Mouse (Mus musculus): ENCODE measurements around the gene Usp12.

- no peak for TF ChIP-seq POLR2A (IDR thresholded peaks at IDR 0.05; ENCODE audit: control insufficient read depth in 1 of 2, insufficient read depth in 1 of 2, low read depth in 1 of 2, low read length in 2 of 2, poor library complexity in 1 of 2)
- no peak for TF ChIP-seq CTCF (IDR thresholded peaks at IDR 0.05 in 2 of 3, conservative IDR thresholded peaks at IDR 0.05 in 1 of 3; ENCODE audit: control insufficient read depth in 1 of 3, insufficient read depth in 1 of 3, low read depth in 2 of 3, low read length in 3 of 3, poor library complexity in 1 of 3, severe bottlenecking in 1 of 3)
- no peak for TF ChIP-seq SMC3 (IDR thresholded peaks at IDR 0.05; ENCODE audit: low read depth, low read length)
- no peak for TF ChIP-seq TAL1 (IDR thresholded peaks at IDR 0.05; ENCODE audit: low read length)
- TF ChIP-seq MXI1 (IDR thresholded peaks at IDR 0.05; ENCODE audit: low read depth, low read length) = no peak
- TF ChIP-seq CHD2 (IDR thresholded peaks at IDR 0.05; ENCODE audit: low read length) = no peak
- no peak for TF ChIP-seq POLR2AphosphoS2 (IDR thresholded peaks at IDR 0.05; ENCODE audit: low read length)
- TF ChIP-seq E2F4 (IDR thresholded peaks at IDR 0.05; ENCODE audit: borderline replicate concordance, low read depth, low read length) = no peak
- TF ChIP-seq USF1 (IDR thresholded peaks at IDR 0.05; ENCODE audit: low read depth, low read length) = no peak
- no peak for TF ChIP-seq MEF2A (IDR thresholded peaks at IDR 0.05; ENCODE audit: extremely low read depth, insufficient replicate concordance, low read depth, low read length, poor library complexity, severe bottlenecking)
Observed at GRCm38 (mm10) chr5:146790944-146791343, 3.9 kb downstream of the Usp12 start.
